Mouse (Mus musculus): Measurements from ENCODE around the gene Fcf1.
A peak's percentile ranks its signal among the peaks of the same experiment; 100 is the strongest.

The Fcf1 gene

DNA sequence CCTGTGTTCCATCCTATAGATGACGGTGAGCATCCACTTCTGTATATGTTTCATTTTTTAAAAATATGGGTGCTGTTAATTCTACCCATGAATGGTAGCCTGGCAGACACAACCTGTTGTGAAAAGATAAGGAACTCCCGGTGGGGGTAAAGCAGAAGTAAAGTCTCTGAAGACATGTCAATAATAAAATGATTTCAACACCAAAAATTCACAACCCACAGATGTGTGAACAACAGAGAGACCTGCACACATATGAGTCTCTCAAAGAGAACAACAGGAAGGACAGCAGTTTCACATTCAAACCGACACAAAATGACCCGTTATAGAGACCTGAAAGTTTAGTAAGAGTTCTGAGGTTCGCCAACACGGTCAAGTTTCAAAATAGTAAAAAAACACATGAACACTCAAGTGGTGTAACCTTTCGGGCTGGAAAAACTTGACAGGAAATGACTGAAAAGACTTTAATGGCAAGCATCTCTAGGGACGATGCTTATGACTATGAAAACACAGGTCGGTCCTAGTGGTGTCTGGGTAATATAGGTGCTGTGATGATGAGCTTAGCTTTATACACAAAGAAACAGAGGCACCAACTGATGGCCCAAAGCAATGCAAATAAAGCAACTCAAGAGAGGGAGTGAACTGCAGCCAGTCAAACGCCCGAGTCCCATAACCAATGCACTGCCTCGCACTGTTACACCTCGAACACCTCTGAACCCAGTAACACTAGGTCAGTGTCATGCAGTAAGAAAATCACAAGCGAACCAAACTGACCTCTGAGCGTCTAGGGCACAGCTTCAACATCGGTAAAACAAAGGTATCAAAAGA, 1.7 kb upstream of the Fcf1 start:
- DNase-seq = no peak

GRCm38 (mm10) chr12:84969656-84970427, 855 bp upstream of the Fcf1 start:
- DNase-seq = no peak

DNA sequence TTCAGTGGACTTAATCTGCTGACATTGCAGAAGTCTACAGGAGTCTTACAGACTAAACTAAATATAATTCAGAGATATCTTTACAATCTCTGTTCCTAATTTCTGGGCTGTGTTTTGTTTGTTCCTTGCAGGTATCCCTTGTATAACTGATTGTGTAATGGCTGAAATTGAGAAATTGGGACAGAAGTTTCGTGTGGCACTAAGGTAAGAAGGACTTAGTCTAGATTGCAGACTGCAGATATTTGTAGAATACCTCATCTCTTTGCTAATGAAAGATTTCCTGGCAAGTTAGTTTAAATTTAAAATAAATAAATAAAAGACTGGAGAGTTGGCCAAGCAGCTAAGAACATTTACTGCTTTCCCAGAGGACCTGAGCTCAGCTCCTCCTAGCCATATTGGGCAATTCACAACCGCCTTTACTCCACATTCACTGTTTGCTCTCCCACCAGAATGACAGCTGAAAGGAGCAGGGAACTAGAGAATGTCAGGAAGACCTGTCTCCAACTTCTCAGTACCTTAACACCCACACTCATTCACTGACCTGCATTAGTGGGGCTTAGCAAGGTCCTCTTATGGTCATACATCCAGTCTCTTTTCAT, 8.7 kb downstream of the Fcf1 start:
- no peak for DNase-seq

GRCm38 (mm10) chr12:84989456-84989855, 18.8 kb downstream of the Fcf1 start:
- DNase-seq = no peak

GRCm38 (mm10) chr12:84995112-84995761, 24.5 kb downstream of the Fcf1 start:
- DNase-seq = no peak

- DNase-seq = peak; percentile 98
Measured at GRCm38 (mm10) chr12:84996083-84996496, 25.4 kb downstream of the Fcf1 start, which contains the start of gene Ylpm1. TSS of gene Ylpm1 (plus strand) at chr12:84996321.

DNA sequence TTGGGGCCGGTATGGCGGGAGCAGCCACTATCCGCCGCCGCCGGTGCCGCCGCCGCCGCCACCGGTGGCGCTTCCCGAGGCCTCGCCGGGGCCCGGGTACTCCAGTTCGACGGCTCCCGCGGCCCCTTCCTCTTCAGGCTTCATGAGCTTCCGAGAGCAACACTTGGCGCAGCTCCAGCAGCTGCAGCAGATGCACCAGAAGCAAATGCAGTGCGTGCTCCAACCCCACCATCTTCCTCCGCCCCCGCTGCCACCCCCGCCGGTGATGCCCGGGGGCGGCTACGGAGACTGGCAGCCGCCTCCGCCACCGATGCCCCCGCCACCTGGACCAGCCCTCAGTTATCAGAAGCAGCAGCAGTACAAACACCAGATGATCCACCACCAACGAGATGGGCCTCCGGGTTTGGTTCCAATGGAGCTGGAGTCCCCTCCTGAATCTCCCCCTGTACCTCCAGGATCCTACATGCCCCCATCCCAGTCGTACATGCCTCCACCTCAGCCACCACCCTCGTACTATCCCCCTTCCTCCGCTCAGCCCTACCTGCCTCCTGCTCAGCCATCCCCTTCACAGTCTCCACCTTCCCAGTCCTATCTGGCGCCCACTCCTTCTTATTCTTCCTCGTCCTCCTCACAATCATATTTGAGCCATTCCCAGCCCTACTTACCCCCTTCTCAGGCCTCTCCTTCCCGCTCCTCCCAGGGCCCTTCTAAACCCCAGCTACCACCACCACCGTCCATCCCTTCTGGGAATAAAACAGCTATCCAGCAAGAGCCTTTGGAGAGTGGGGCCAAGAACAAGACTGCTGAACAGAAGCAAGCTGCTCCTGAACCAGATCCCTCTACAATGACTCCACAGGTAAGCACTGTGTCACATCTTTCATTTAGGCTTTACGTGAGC, 26.1 kb downstream of the Fcf1 start:
- peak; percentile 53 for DNase-seq

DNA sequence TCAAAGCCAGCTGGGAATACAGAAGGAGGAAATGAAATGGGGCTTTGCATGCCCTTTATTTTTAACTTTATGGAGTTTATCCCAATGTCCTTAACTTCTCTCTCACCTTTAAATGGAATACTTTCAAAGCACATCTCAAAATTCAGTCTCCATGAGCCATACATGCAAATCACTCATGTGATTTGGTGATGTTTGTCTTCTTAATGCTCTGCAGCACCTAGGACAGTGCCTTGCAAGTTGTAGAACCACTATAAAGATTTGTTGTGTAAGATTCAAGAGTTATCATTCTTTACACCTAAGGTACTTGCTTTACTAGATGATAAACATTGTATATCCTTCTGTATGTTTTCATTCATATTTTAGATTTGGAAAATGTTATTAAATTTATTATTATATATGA, 28.4 kb downstream of the Fcf1 start:
- no peak for DNase-seq

GRCm38 (mm10) chr12:85006206-85006605, 35.5 kb downstream of the Fcf1 start:
- no peak for DNase-seq

DNA sequence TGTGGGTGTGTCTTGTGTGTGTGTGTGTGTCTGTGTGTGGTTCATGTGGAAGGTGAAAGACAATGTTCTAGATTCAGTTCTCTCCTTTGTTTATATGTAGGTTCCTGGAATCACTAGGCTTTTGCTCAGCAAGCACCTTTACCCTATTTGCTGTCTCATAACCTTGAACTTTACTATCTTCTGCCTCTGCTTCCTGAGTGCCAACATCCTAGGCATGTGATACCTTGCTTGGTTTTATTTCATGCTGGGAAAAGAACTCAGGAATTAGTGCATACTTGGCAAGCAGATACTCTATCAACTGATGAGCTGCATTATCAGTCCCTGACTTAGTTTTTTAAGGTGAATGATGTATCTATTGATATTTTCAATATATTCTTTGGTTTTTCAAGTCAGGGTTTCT, 36.3 kb downstream of the Fcf1 start:
- DNase-seq = no peak

GRCm38 (mm10) chr12:85009776-85010175, 39.1 kb downstream of the Fcf1 start:
- DNase-seq = no peak

- DNase-seq = no peak
Measured at GRCm38 (mm10) chr12:85010541-85010940, 39.8 kb downstream of the Fcf1 start.

DNA sequence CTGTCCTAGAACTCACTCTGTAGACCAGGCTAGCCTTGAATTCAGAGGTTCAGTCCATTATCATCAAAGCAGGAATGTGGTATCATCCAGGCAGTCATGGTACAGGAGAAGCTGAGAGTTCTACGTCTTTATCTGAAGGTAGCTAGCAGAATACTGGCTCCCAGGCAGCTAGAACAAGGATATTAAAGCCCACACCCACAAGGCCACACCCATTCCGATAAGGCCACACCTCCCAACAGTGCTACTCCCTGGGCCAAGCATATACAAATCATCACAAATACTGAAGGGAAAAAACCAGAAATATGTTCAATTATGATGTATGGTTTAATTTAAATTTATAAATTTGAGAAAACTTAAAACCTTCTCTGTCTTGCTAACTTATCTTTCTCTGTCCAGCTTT, 41.5 kb downstream of the Fcf1 start:
- no peak for DNase-seq

DNA sequence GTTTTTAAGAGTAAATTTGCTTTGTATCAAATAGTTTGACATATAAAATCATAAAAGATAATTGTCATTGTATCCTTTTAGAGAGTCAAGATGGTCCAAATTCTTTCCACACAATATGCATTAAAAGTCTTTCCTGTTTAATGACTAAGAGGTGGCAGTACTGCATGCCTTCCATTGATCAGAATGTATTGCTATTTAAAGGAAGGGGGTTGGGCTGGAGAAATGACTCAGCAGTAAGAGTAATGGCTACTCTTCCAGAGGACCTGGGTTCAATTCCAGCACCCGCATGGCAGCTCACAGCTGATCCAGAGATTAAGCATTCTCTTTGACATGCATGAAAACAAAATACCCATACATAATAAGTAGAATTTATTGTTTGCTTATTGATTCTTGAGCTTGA, 51.4 kb downstream of the Fcf1 start:
- DNase-seq = no peak

DNA sequence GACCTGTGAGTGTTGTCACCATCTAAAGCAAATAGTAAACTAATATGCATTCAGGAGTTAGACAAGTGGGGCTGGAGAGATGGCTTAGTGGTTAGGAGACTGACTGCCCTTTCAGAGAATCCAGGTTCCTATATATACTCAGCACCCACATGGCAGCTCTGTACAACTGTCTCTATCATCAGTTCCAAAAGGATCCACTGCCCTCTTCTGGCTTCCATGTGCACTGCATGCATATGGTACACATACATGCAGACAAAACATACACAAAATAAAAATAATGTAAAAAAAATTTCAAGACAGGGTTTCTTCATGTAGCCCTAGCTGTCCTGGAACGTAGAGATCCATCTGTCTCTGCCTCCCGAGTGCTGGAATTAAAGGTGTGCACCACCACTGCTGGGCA, 62.0 kb downstream of the Fcf1 start:
- no peak for DNase-seq

All from right cerebral cortex, adult 18-20 months (tissue).